Mouse (Mus musculus) liver, embryonic 12.5 days (tissue): Measurements from ENCODE around the gene Stard13. TPM values are rescaled to one million over a fixed set of nuclear protein-coding genes. Genes with fewer than 3 reads are reported as not detected.

Experiments used
- ATAC-seq: fragments of 200-750 bp; cut with Nextera tagmentation; 2 replicates; pipeline ENCODE4 v1.8.0; 2017; ENCODE audit warnings: moderate number of reproducible peaks, mild to moderate bottlenecking, moderate library complexity
- H3K27ac ChIP-seq: fragments of 300-500 bp; sonication (generic); 2 replicates; pipeline ENCODE4 v1.5.1; 2016; ENCODE audit warnings: mild to moderate bottlenecking
- H3K27me3 ChIP-seq: fragments of 300-500 bp; sonication (generic); replicated peaks from 2 replicates; pipeline ENCODE4 v1.6.1; 2016; ENCODE audit warnings: mild to moderate bottlenecking, moderate library complexity
- H3K36me3 ChIP-seq: fragments of 300-500 bp; sonication (generic); 2 replicates; pipeline ENCODE4 v1.6.1; 2016; ENCODE audit warnings: mild to moderate bottlenecking, moderate library complexity
- H3K4me1 ChIP-seq: fragments of 300-500 bp; sonication (generic); 2 replicates; pipeline ENCODE4 v1.6.1; 2016
- H3K4me2 ChIP-seq: fragments of 300-500 bp; sonication (generic); 2 replicates; pipeline ENCODE4 v1.6.1; 2016; ENCODE audit warnings: mild to moderate bottlenecking, moderate library complexity
- H3K4me3 ChIP-seq: fragments of 300-500 bp; sonication (generic); 2 replicates; pipeline ENCODE4 v1.5.1; 2016; ENCODE audit warnings: mild to moderate bottlenecking, moderate library complexity
- H3K9ac ChIP-seq: fragments of 300-500 bp; sonication (generic); 2 replicates; pipeline ENCODE4 v1.6.1; 2016; ENCODE audit warnings: mild to moderate bottlenecking, moderate library complexity
- H3K9me3 ChIP-seq: fragments of 300-500 bp; sonication (generic); replicated peaks from 2 replicates; pipeline ENCODE4 v1.6.1; 2016; ENCODE audit warnings: mild to moderate bottlenecking, moderate library complexity
- WGBS: fragments of 180-500 bp; shearing (Covaris S2); methylation state at CpG from one replicate; pipeline ENCODE4 v1.1.7; 2016; ENCODE audit not compliant: insufficient replicate concordance; 5-methylcytosine and 5-hydroxymethylcytosine counted together
- polyA plus RNA-seq: library from polyadenylated mRNA; unstranded; fragments of >200 nt; fragmentation: Nextera tagmentation; extraction: Ambion mirVana; gene quantifications from 2 replicates; pipeline ENCODE4 v1.2.1, GENCODE M21; 2016

Gene Stard13
- polyA plus RNA-seq, 1 experiment from 2014 or later: 1.3 TPM

GRCm38 (mm10) chr5:151020831-151021230, 212.8 kb downstream of the Stard13 start:
- no peak overlapping the region for H3K27ac ChIP-seq
- no peaks in the 10 kb centered on the region for H3K36me3 ChIP-seq
- no peaks in the 10 kb centered on the region for H3K4me1 ChIP-seq
- WGBS: 36% methylated on average over 14 of the region's 14 CpGs
- H3K27me3 ChIP-seq: no peaks in the 10 kb centered on the region
- H3K4me3 ChIP-seq: no peak overlapping the region
- H3K4me2 ChIP-seq: no peak overlapping the region
- no peaks in the 10 kb centered on the region for H3K9me3 ChIP-seq
- ATAC-seq: no peak
- H3K9ac ChIP-seq: no peak overlapping the region

DNA sequence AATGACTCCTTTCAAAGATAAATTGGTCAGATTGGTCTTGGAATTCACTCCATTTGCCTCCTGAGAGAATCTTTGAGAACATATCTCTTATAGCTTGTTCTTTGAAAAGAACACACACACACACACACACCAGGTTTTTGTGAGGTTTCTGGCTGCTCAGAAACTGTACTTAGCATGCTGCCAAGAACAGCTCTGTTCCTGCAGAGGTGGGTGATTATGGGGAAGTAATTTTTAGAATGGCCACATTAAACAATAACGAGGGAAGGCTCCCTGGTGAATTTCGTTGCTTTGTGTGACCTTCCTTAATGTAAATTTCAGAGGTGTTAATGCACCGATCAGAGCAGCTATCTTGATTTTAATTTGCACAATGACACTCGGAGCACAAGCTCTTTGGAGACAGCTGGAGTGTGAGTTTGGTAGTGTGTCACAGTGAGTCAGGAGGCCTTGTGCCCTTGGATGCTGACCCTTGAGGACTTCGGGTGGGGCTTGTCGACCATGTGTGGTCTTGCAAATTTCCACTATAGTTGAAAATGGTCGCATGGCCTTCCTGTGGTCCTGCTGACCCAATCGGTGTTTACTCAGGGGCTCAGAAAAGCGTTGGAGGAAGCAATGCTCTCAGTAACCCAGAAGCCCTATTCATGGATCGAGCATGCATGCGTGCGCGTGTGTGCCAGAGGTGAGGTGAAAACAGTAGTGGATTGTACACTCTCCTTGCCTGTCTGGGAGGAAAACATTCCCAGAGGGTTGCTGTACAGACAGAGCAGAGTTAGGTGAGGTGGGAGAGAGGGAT, 213.4 kb downstream of the Stard13 start:
- WGBS: 69% methylated on average over 13 of the region's 13 CpGs
- H3K36me3 ChIP-seq: no peaks in the 10 kb centered on the region

GRCm38 (mm10) chr5:151018959-151019358, 214.7 kb downstream of the Stard13 start:
- H3K4me3 ChIP-seq: no peak overlapping the region

More for the DNA sequence above, 213.4 kb downstream of the Stard13 start:
- Histone ChIP-seq H3K4me3 (no peak overlapping the region), H3K27me3 (no peaks in the 10 kb centered on the region), H3K4me1 (no peaks in the 10 kb centered on the region), H3K27ac (no peak overlapping the region), H3K9ac (no peak overlapping the region), H3K9me3 (peaks cover under 1% of the 10 kb centered on the region; the same call in 1 of the 2 replicates), H3K4me2 (no peak overlapping the region)
- no peak for ATAC-seq

DNA sequence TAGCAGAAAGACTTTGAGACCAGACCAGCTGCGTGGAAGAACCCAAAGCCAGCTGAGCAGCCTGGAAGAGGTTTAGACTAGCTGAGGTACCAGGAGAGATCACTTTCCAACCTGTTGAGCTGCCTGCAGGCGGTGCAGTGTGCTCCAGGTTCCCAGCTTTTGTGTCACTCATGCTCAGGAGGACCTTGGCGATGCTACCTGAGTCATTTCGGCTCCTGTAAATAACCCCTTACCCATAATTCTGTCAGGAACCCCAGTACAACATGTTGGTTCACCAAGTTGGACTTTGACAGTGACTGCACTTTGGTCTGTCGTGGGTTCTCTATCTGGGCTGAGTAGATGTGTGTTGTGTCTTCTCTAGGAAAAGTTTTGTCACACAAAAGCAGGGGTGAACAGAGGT, 215.2 kb downstream of the Stard13 start:
- no peak for ATAC-seq

More at GRCm38 (mm10) chr5:151018959-151019358, 214.7 kb downstream of the Stard13 start:
- 71% methylated on average over 5 of the region's 5 CpGs for WGBS
- H3K9me3 ChIP-seq: peaks cover 3% of the 10 kb centered on the region; the same call in 1 of the 2 replicates
- no peaks in the 10 kb centered on the region for H3K27me3 ChIP-seq
- no peaks in the 10 kb centered on the region for H3K4me1 ChIP-seq
- no peak overlapping the region for H3K27ac ChIP-seq
- ATAC-seq: no peak
- H3K9ac ChIP-seq: no peak overlapping the region
- no peaks in the 10 kb centered on the region for H3K36me3 ChIP-seq
- no peak overlapping the region for H3K4me2 ChIP-seq

GRCm38 (mm10) chr5:151004216-151004755, 229.3 kb downstream of the Stard13 start:
- no peak overlapping the region for H3K27ac ChIP-seq
- WGBS: 56% methylated on average over 1 of the region's 1 CpGs
- no peak for ATAC-seq

More for the DNA sequence above, 215.2 kb downstream of the Stard13 start:
- Histone ChIP-seq H3K36me3 (no peaks in the 10 kb centered on the region), H3K9me3 (peaks cover 3% of the 10 kb centered on the region; the same call in 1 of the 2 replicates), H3K4me3 (no peak overlapping the region), H3K9ac (no peak overlapping the region), H3K4me2 (no peak overlapping the region), H3K27ac (no peak overlapping the region), H3K4me1 (no peaks in the 10 kb centered on the region), H3K27me3 (no peaks in the 10 kb centered on the region)
- WGBS: 60% methylated on average over 5 of the region's 5 CpGs

DNA sequence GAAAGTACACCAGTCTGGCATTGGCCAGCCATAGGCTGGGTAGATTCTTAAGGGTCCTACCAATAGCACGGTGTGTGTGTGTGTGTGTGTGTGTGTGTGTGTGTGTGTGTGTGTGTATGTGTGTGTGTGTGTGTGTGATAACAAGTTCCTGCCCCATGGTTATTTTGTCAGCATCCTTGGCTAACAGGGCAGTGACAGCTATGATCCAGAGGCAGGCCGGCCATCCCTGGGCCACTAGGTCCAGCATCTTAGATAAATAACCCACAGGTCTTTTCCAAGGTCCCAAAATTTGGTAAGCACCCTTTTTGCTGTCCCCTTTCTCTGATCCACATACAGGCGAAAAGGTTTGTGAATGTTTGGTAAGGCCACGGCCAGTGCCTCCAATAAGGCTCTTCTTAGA, 231.6 kb downstream of the Stard13 start:
- no peak overlapping the region for H3K9ac ChIP-seq
- no peak overlapping the region for H3K4me2 ChIP-seq
- WGBS: 78% methylated on average over 4 of the region's 4 CpGs
- no peaks in the 10 kb centered on the region for H3K9me3 ChIP-seq
- H3K4me3 ChIP-seq: no peak overlapping the region
- H3K27ac ChIP-seq: no peak overlapping the region
- ATAC-seq: no peak
- no peaks in the 10 kb centered on the region for H3K36me3 ChIP-seq
- H3K4me1 ChIP-seq: no peaks in the 10 kb centered on the region
- no peaks in the 10 kb centered on the region for H3K27me3 ChIP-seq

More at GRCm38 (mm10) chr5:151004216-151004755, 229.3 kb downstream of the Stard13 start:
- Histone ChIP-seq H3K4me1 (no peaks in the 10 kb centered on the region), H3K9ac (no peak overlapping the region), H3K27me3 (no peaks in the 10 kb centered on the region), H3K4me2 (no peak overlapping the region), H3K4me3 (no peak overlapping the region), H3K9me3 (no peaks in the 10 kb centered on the region), H3K36me3 (no peaks in the 10 kb centered on the region)

DNA sequence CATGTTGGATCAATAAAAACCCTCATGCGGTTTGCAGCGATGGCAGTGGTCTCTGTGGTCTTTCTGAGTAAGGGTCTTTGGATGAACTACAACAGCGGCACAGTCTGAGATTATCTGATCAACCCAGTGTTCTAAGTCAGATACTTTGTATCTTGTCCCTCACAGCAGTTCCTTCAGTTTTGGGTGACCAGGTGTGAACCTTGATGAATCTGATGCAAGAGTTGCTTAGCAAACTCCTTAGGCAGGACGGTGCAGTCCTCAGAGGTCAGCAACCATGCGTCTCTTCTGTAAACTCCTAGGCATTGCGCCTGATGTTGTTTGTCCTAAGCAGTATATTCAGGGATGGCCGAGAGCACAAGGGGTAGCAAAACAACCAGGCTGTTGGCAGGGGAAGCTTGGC, 232.5 kb downstream of the Stard13 start:
- Histone ChIP-seq H3K4me2 (no peak overlapping the region), H3K36me3 (no peaks in the 10 kb centered on the region), H3K4me3 (no peak overlapping the region)

GRCm38 (mm10) chr5:150996586-150996985, 237.1 kb downstream of the Stard13 start:
- 63% methylated on average over 2 of the region's 2 CpGs for WGBS
- Histone ChIP-seq H3K4me2 (no peak overlapping the region), H3K4me1 (no peaks in the 10 kb centered on the region), H3K27ac (no peak overlapping the region), H3K9ac (no peak overlapping the region), H3K4me3 (no peak overlapping the region), H3K36me3 (no peaks in the 10 kb centered on the region), H3K27me3 (no peaks in the 10 kb centered on the region), H3K9me3 (no peaks in the 10 kb centered on the region)
- ATAC-seq: no peak

More for the DNA sequence above, 232.5 kb downstream of the Stard13 start:
- Histone ChIP-seq H3K4me1 (no peaks in the 10 kb centered on the region), H3K27me3 (no peaks in the 10 kb centered on the region), H3K9ac (no peak overlapping the region), H3K27ac (no peak overlapping the region), H3K9me3 (no peaks in the 10 kb centered on the region)
- ATAC-seq: no peak
- whole genome bisulfite sequencing: 67% methylated on average over 7 of the region's 7 CpGs

DNA sequence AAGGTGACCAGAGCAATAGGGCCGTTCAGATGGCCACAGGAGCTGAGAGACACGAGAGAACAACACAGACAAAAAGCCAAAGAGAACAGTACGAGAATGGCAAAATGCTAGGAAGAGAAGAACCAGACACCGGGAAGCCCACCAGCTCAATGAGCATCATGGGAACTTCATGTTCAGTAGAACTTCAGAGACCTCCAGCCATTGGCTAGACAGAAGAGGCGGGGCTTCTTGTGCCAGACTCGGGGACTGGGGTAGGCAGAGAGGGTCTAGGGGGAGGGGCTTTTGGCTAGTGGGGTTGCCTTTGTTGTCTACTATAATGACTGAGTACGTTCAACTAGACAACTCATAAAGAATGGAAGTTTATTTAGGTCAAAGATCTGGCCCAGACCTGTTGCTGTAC, 239.5 kb downstream of the Stard13 start:
- no peaks in the 10 kb centered on the region for H3K27me3 ChIP-seq
- H3K4me1 ChIP-seq: no peaks in the 10 kb centered on the region
- no peak overlapping the region for H3K27ac ChIP-seq
- 72% methylated on average over 7 of the region's 7 CpGs for WGBS
- no peak for ATAC-seq
- no peaks in the 10 kb centered on the region for H3K36me3 ChIP-seq
- H3K4me3 ChIP-seq: no peak overlapping the region
- H3K9ac ChIP-seq: no peak overlapping the region
- H3K9me3 ChIP-seq: no peaks in the 10 kb centered on the region
- no peak overlapping the region for H3K4me2 ChIP-seq

Other genes with a start within 250 kb of the Stard13 start
- not detected in 2 replicates for gene Gm42906, start 194.3 kb upstream of the Stard13 start, polyA plus RNA-seq